Mouse (Mus musculus) heart, postnatal 14 days (tissue): Measurements from ENCODE around the gene Mynn. TPM values are rescaled to one million over a fixed set of nuclear protein-coding genes. Genes with fewer than 3 reads are reported as not detected.

Source experiments
- DNase-seq, 2 experiments: peaks; one replicate each; pipeline ENCODE4 v3.0.0; 2021 to 2022
- intact Hi-C: fragments of 180-260 bp; cut with DNase I; formaldehyde crosslinking; loops from one replicate; pipeline ENCODE4 v1.15.1; 2025
- total RNA-seq, 2 experiments: library from RNA; stranded (reverse); gene quantifications; 2 replicates each; pipeline ENCODE4 v1.2.3; 2021

The Mynn gene
- total RNA-seq, 2 experiments from 2014 or later, result 13.9 to 18.4 TPM

DNA sequence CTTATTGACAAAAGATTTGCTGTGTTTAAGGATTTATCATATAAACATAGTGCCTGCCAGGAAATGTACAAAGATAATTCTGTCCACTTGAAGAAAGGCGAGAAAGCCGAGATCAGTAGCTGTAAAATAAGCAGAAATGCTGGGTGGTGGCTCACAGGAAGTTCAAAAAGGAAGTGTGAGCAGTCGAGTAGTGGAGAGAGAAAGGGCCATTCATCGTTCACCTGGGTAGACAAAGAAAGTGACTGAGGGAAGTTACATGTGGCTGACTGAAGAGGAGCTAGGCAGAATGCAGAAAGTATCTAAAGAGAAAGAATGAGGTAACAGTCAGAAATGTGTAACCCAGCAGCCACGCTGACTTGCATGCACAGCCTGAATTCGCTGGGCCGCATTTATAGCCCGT is 18.3 kb downstream of the Mynn start:
- intact Hi-C loops, result no loop called here
- no peak for DNase-seq

DNA sequence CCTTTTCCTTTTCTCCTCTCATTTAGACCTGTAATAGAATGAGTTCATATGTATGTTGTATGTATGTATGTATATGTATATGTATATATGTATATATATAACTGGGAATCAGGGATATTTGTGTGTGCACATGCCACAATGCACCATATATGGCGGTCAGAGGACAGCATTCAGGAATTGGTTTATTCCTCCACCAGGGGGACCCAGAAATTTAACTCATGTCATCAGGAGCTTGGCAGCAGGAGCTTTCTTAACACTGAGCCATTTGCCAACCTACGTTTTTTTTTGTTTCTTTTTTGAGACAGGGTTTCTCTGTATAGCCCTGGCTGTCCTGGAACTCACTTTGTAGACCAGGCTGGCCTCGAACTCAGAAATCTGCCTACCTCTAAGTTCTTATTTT is 31.8 kb downstream of the Mynn start:
- intact Hi-C loops, result no loop called here
- no peak for DNase-seq

DNA sequence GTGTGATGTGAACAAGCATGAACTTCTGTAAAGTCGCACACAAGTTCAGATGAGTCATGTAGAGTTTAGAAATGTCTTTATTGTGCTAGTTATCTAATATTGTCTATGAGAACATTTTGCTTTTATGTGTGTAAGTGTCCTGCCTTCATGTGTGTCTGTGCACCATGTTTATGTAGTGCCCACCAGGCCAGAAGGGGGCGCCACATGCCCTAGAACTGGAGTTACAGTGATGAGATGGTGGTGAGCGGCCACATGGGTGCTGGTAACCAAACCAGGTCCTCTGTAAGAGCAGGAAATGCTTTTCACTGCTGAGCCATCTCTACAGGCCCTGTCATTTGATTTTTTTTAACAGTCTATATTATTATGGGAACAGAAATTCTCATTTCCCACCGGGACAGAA is 33.8 kb downstream of the Mynn start:
- DNase-seq, result no peak
- intact Hi-C loops, result no loop called here

- DNase-seq, result no peak
- intact Hi-C loops, result no loop called here
Observed at GRCm38 (mm10) chr3:30644207-30644606, 42.3 kb downstream of the Mynn start, which contains the start of gene Lrriq4. Gene Lrriq4 (plus strand): TSS chr3:30644507.

GRCm38 (mm10) chr3:30646761-30647160 is 44.9 kb downstream of the Mynn start:
- no peak for DNase-seq

DNA sequence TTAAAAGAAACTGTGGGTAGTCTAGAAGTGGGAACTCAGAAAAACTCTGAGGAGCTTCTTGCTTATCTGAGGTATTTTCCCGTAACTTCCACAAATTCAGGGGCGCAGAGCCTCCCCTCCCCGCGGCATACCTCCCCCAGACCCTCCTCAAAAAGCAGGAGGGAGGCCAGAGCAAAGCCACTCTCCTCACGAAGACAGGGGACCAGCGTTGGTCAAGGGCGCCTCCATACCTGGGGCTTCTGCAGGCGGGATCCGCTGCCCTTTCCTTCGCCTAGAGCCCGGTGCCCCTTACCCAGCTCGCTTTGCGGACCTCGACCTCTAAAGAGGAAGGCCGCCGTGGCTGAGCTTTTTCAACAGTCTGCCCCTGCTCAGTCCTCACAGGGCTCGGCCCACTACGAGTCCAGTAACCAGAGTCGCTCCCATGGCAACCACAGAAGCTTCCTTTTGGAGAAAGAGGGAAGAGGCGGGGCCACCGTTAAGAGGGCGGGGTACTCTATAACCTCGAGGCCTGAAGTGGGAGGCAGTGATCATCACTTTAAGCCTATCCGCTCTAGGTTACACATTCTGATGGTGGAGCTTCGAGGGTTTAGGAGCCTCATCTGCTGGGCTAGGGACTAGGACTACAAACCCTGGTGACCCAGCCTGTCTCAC is 45.7 kb downstream of the Mynn start, which contains the start of gene Lrrc34:
Gene Lrrc34 (minus strand): TSS at position 430 of the 651 bp plus-strand sequence.
- intact Hi-C loops, result no loop called here

More at GRCm38 (mm10) chr3:30646761-30647160, 44.9 kb downstream of the Mynn start:
- intact Hi-C loops, result no loop called here

GRCm38 (mm10) chr3:30648466-30648865 is 46.6 kb downstream of the Mynn start:
- DNase-seq, result no peak
- intact Hi-C loops, result no loop called here

More for the DNA sequence above, 45.7 kb downstream of the Mynn start, which contains the start of gene Lrrc34:
- DNase-seq, result peak; percentile 15 to 48

DNA sequence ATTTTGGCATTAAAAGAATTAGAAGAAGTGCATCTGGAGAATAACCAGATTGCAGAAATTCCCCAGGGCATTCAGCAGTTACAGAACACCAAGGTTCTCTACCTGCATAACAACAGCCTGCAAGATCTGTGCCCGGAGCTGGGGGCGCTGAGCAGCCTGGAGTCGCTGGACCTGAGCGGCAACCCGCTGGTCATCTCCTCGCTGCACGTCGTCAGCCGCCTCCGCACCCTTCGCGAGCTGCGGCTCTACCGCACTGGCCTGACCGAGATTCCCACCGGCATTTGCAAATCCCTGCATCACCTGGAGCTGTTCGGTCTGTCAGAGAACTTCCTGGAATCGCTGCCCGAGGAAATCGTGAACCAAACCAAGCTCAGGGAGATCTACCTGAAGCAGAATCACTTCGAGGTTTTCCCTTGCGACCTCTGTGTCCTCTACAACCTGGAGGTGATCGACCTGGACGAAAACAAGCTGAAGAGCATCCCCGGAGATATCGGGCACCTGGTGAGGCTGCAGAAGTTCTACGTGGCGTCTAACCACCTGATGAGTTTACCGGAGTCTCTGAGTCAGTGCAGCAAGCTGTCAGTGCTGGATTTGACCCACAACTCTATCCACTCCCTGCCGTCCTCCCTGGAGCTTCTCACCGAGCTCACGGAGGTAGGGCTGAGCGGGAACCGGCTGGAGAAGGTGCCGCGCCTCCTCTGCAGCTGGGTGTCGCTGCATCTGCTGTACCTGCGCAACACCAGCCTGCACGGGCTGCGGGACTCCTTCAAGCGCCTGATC is 48.4 kb downstream of the Mynn start:
- intact Hi-C loops, result no loop called here
- DNase-seq, result peak in 1 of 2 experiments; percentile 3

DNA sequence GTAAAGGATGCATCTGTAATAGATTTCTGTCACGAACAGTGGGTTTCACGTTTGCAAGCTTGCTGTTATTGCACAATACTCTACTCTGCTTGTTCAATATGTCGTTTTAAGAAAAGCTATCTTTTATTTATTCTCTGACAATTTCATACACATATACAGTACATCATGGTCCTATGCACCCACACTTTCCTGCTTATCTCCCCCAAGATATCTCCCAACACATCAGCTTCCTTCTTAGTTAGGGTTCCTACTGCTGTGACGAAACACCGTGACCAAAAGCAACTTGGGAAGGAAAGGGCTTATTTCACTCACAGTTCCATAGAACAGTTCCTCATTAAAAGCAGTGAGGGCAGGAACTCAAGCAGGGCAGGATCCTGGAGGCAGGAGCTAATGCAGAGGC is 54.1 kb downstream of the Mynn start:
- intact Hi-C loops, result no loop called here
- DNase-seq, result no peak

- no peak for DNase-seq
- intact Hi-C loops, result no loop called here
Observed at GRCm38 (mm10) chr3:30658486-30658885, 56.6 kb downstream of the Mynn start.

Other genes with a start within 250 kb of the Mynn start
- 10 to 100 TPM; 21.8 to 28.1 TPM for gene Mecom, start 54.1 kb upstream of the Mynn start, total RNA-seq
- not detected for gene Actrt3, start 2.1 kb upstream of the Mynn start, total RNA-seq
- gene Lrriq4, start 42.4 kb downstream of the Mynn start, total RNA-seq, result not detected
- not detected for gene Lrrc34, start 45.8 kb downstream of the Mynn start, total RNA-seq
- under 1 TPM in 1 of 2 experiments, not detected in 1; 0.33 TPM for gene Lrrc31, start 97.8 kb downstream of the Mynn start, total RNA-seq
- gene Samd7, start 144.2 kb downstream of the Mynn start, total RNA-seq, result not detected
- gene Sec62, start 190.8 kb downstream of the Mynn start, total RNA-seq, result 10 to 100 TPM; 43.9 to 44.2 TPM